8 mouse cellular contexts compared by ENCODE assay signal in the genomic region with DNA sequence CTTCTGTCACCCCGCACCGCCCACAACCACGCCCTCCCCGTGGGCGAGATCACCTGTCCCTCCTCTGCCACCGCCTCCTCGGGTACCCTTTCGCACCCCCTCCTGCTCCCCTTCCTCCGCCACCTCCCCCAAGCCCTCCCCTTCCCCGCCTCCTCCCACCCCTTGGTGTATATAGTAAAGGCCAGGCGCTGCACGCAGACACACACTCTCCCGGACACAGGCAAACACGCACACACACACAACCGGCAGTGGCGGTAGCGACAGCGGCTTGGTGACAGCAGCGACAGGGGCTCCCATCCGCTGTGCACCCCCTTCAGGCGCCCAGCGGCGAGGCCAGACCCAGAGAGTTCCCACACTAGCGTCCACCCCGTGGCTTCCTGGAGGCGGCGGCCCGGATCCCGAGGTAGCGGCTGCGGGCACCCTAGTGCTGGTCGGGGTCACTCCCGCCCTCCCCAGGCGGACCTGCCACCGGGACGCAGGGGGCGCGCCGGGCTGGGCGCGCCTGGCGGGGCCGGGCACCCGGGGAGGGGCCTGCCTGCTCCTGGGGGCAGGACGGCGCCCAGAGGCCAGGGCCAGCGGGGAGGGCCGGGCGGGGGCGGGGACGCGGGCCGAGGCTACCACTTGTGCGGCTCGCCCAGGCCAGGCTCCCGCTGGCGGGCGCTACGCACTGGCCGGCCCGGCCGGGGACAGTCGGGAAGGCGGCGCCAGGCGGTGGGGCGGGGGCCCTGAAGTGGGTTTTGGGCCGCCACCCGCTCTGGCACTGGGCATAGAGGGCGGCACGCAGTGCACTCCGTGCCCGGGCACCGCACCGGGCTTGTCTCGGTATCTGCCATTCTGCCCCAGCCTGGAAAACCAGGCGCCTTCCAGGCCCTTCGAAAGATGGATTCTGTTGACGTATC. TPM values are rescaled to one million over a fixed set of nuclear protein-coding genes. Genes with fewer than 3 reads are reported as not detected.
DNase-seq lines count a peak whose midpoint lies in the region; ATAC-seq and TF ChIP-seq lines count a peak whose summit lies in the region.

Gene Rai2 (plus strand): TSS at position 205 of the 899 bp plus-strand sequence.

- H3K9ac ChIP-seq in embryonic facial prominence, embryonic 11.5 days (replicated peaks; ENCODE audit: low read length) = peak within 1 kb of the TSS; percentile 25; the same call in 1 of the 2 replicates
- 0 out of 2 replicates have a peak within 1 kb of the TSS, but pooled peaks have one; percentile 22 for H3K9ac ChIP-seq in heart, embryonic 11.5 days (ENCODE audit: low read depth, low read length)
- no peak within 1 kb of the TSS for H3K9ac ChIP-seq in liver, embryonic 16.5 days (ENCODE audit: low read depth, low read length)

- 0 out of 2 replicates have a peak, but pooled peaks have one; percentile 7 for TF ChIP-seq POLR2A in olfactory bulb, adult 2 months (IDR thresholded peaks at IDR 0.05; ENCODE audit: insufficient read depth, low read depth, low read length)

- no peak for TF ChIP-seq CTCF in olfactory bulb, adult 2 months (IDR thresholded peaks at IDR 0.05; ENCODE audit: insufficient read depth, low read depth, low read length)

- DNase-seq in thymus, postnatal 4 days = peak; percentile 3
- DNase-seq in thymus, postnatal 14 days = no peak
- DNase-seq in embryonic facial prominence, embryonic 11.5 days (ENCODE audit: low spot score) = peak; percentile 5
- DNase-seq in kidney, adult 9 months = peak; percentile 43
- DNase-seq in B cell, adult 2 months = no peak

- 17% methylated on average over 37 of the region's 79 CpGs for WGBS in embryonic facial prominence, embryonic 11.5 days
- WGBS in heart, embryonic 11.5 days (ENCODE audit: insufficient replicate concordance) = 18% methylated on average over 54 of the region's 79 CpGs
- 20% methylated on average over 59 of the region's 79 CpGs for WGBS in liver, embryonic 16.5 days (ENCODE audit: insufficient replicate concordance)
- WGBS in olfactory bulb, adult 2 months = 21% methylated on average over 59 of the region's 79 CpGs

- peak within 1 kb of the TSS; percentile 97 for H3K4me2 ChIP-seq in embryonic facial prominence, embryonic 11.5 days (ENCODE audit: low read depth, low read length)
- H3K4me2 ChIP-seq in heart, embryonic 11.5 days = peak within 1 kb of the TSS; percentile 78
- peak within 1 kb of the TSS; percentile 51 for H3K4me2 ChIP-seq in liver, embryonic 16.5 days (ENCODE audit: low read depth, low read length)

- ATAC-seq in embryonic facial prominence, embryonic 11.5 days (replicated peaks; ENCODE audit: insufficient number of reproducible peaks, low FRiP score, low TSS enrichment, low read depth) = peak; percentile 82
- ATAC-seq in heart, embryonic 11.5 days (replicated peaks; ENCODE audit: insufficient number of reproducible peaks, low FRiP score, low TSS enrichment) = peak; percentile 61; the same call in 1 of the 2 replicates
- ATAC-seq in liver, embryonic 16.5 days (ENCODE audit: low read depth) = peak; percentile 64

- H3K4me3 ChIP-seq in embryonic facial prominence, embryonic 11.5 days (ENCODE audit: low read depth, low read length) = peak within 1 kb of the TSS; percentile 50
- peak within 1 kb of the TSS; percentile 58 for H3K4me3 ChIP-seq in heart, embryonic 11.5 days (ENCODE audit: low read depth, low read length)
- H3K4me3 ChIP-seq in liver, embryonic 16.5 days (ENCODE audit: low read depth, low read length) = peak within 1 kb of the TSS; percentile 45
- peak within 1 kb of the TSS; percentile 75 for H3K4me3 ChIP-seq in olfactory bulb, adult 2 months (ENCODE audit: insufficient read depth, low read depth, low read length)

- H3K4me1 ChIP-seq in embryonic facial prominence, embryonic 11.5 days (ENCODE audit: control insufficient read depth, insufficient read depth, low read length) = no peaks in the 10 kb centered on the region
- H3K4me1 ChIP-seq in heart, embryonic 11.5 days (ENCODE audit: control insufficient read depth, insufficient read depth, low read length) = no peaks in the 10 kb centered on the region
- H3K4me1 ChIP-seq in liver, embryonic 16.5 days (ENCODE audit: control insufficient read depth, low read depth, low read length) = no peaks in the 10 kb centered on the region
- H3K4me1 ChIP-seq in olfactory bulb, adult 2 months (ENCODE audit: control insufficient read depth, insufficient read depth, low read length) = 0 out of 2 replicates have a peak, but pooled peaks cover 2% of the 10 kb centered on the region

- no peaks in the 10 kb centered on the region for H3K9me3 ChIP-seq in embryonic facial prominence, embryonic 11.5 days (replicated peaks; ENCODE audit: control insufficient read depth, low read length)
- no peaks in the 10 kb centered on the region for H3K9me3 ChIP-seq in heart, embryonic 11.5 days (replicated peaks; ENCODE audit: control insufficient read depth, low read length)
- no peaks in the 10 kb centered on the region for H3K9me3 ChIP-seq in liver, embryonic 16.5 days (replicated peaks; ENCODE audit: control insufficient read depth, low read length)

- no peak within 1 kb of the TSS for H3K27ac ChIP-seq in embryonic facial prominence, embryonic 11.5 days (replicated peaks; ENCODE audit: low read depth, low read length)
- H3K27ac ChIP-seq in heart, embryonic 11.5 days (ENCODE audit: low read depth, low read length) = no peak within 1 kb of the TSS
- no peak within 1 kb of the TSS for H3K27ac ChIP-seq in liver, embryonic 16.5 days (ENCODE audit: low read length)
- H3K27ac ChIP-seq in olfactory bulb, adult 2 months (ENCODE audit: insufficient read depth, low read depth, low read length) = peak within 1 kb of the TSS; percentile 97

- no peaks in the 10 kb centered on the region; the same call in 1 of the 2 replicates for H3K36me3 ChIP-seq in embryonic facial prominence, embryonic 11.5 days (replicated peaks; ENCODE audit: control insufficient read depth, insufficient read depth, low read depth, low read length)
- H3K36me3 ChIP-seq in heart, embryonic 11.5 days (ENCODE audit: control insufficient read depth, insufficient read depth, low read length) = no peaks in the 10 kb centered on the region
- no peaks in the 10 kb centered on the region for H3K36me3 ChIP-seq in liver, embryonic 16.5 days (ENCODE audit: control insufficient read depth, insufficient read depth)

- H3K27me3 ChIP-seq in embryonic facial prominence, embryonic 11.5 days (ENCODE audit: control insufficient read depth, insufficient read depth, low read length) = peaks cover 15% of the 10 kb centered on the region
- H3K27me3 ChIP-seq in heart, embryonic 11.5 days (ENCODE audit: control insufficient read depth, insufficient read depth, low read length) = peaks cover 28% of the 10 kb centered on the region
- H3K27me3 ChIP-seq in liver, embryonic 16.5 days (ENCODE audit: control insufficient read depth, insufficient read depth, low read depth, low read length) = peaks cover 27% of the 10 kb centered on the region

RNA-seq across cellular contexts. Expression of gene Rai2, which starts in this region (rescaled TPM):
- polyA plus RNA-seq in embryonic facial prominence, embryonic 11.5 days (2014; fragmentation: Nextera tagmentation; extraction: Ambion mirVana) = 1.5 and 2.2 TPM in 2 replicates
- polyA plus RNA-seq in heart, embryonic 11.5 days (2014; fragmentation: Nextera tagmentation; extraction: Ambion mirVana) = 3.2 and 4.5 TPM in 2 replicates
- polyA plus RNA-seq in liver, embryonic 16.5 days (2015; fragmentation: Nextera tagmentation; extraction: Ambion mirVana) = 0.40 and 0.53 TPM in 2 replicates
- not detected in 2 replicates for polyA plus RNA-seq in olfactory bulb, adult 2 months (2012; ENCODE audit: insufficient read depth, insufficient read length, low replicate concordance, missing spikeins)

Comparison
In these comparisons a context has a peak if more than half of its experiments do, and no peak if none do; other contexts are left out.
1. DNase-seq: peak in thymus, postnatal 4 days (single experiment), embryonic facial prominence, embryonic 11.5 days (single experiment) and kidney, adult 9 months (single experiment); none in thymus, postnatal 14 days (single experiment) and B cell, adult 2 months (0 of 2).
2. Peak in ATAC-seq, H3K4me3 ChIP-seq and H3K4me2 ChIP-seq in liver, embryonic 16.5 days; RNA of the gene not detected or under 1 TPM.
3. Peak in every context shown above with its lines, with median percentiles within 50 percentile points of each other: ATAC-seq, H3K4me2 ChIP-seq and H3K4me3 ChIP-seq.